Mouse (Mus musculus) kidney, adult 2 months (tissue): ENCODE measurements around the gene Slc11a2. TPM values are rescaled to one million over a fixed set of nuclear protein-coding genes. Genes with fewer than 3 reads are reported as not detected.

Experiments
- DNase-seq: peaks from one replicate; pipeline ENCODE4 v3.0.0; 2021
- H3K27ac ChIP-seq: fragments of 200-500 bp; 2 replicates; pipeline ENCODE4 v1.5.1; 2012; ENCODE audit warnings: low read depth, low read length, control low read depth, inconsistent platforms; ENCODE audit not compliant: insufficient read depth
- H3K27me3 ChIP-seq: fragments of 200-500 bp; replicated peaks from 2 replicates; pipeline ENCODE4 v1.6.1; 2012; ENCODE audit warnings: mild to moderate bottlenecking, moderate library complexity, low read length, inconsistent platforms; ENCODE audit not compliant: control insufficient read depth, insufficient read depth
- H3K36me3 ChIP-seq: fragments of 200-500 bp; 2 replicates; pipeline ENCODE4 v1.6.1; 2012; ENCODE audit warnings: mild to moderate bottlenecking, moderate library complexity, low read length, inconsistent platforms; ENCODE audit not compliant: control insufficient read depth, insufficient read depth
- H3K4me1 ChIP-seq: fragments of 200-500 bp; 2 replicates; pipeline ENCODE4 v1.6.1; 2011; ENCODE audit warnings: low read length; ENCODE audit not compliant: control insufficient read depth, insufficient read depth
- H3K4me3 ChIP-seq: fragments of 200-500 bp; 2 replicates; pipeline ENCODE4 v1.5.1; 2011; ENCODE audit warnings: mild to moderate bottlenecking, low read depth, low read length, control low read depth; ENCODE audit not compliant: insufficient read depth
- CTCF ChIP-seq: fragments of 200-500 bp; conservative IDR thresholded peaks from 2 replicates; pipeline ENCODE4 v1.5.1; 2011; ENCODE audit warnings: low read depth, mild to moderate bottlenecking, control low read depth, low read length, moderate library complexity, mixed read lengths; ENCODE audit not compliant: insufficient read depth, insufficient read length
- POLR2A ChIP-seq: fragments of 200-500 bp; IDR thresholded peaks from one replicate; pipeline ENCODE4 v1.6.1; 2011; ENCODE audit warnings: low read depth, low read length, control low read depth
- WGBS: fragments of 180-500 bp; shearing (Covaris S2); methylation state at CpG from one replicate; pipeline ENCODE4 v1.1.7; 2018; 5-methylcytosine and 5-hydroxymethylcytosine counted together
- polyA plus RNA-seq: library from polyadenylated mRNA; depleted of rRNA; stranded (reverse); fragments of >200 nt; gene quantifications from 2 replicates; pipeline ENCODE4 v1.2.3, GENCODE M21; 2012

The Slc11a2 gene
- polyA plus RNA-seq, 1 experiment = 97.1 TPM

GRCm38 (mm10) chr15:100402798-100403197, 22.1 kb downstream of the Slc11a2 start:
- TF ChIP-seq CTCF (no peak), POLR2A (no peak)
- H3K27me3 ChIP-seq = no peaks in the 10 kb centered on the region
- WGBS = 58% methylated on average over 4 of the region's 4 CpGs
- H3K27ac ChIP-seq = peak overlapping the region; percentile 72
- H3K36me3 ChIP-seq = no peaks in the 10 kb centered on the region; the same call in 1 of the 2 replicates
- peaks cover 29% of the 10 kb centered on the region for H3K4me1 ChIP-seq
- no peak for DNase-seq
- H3K4me3 ChIP-seq = peak overlapping the region; percentile 19

- Histone ChIP-seq H3K36me3 (no peaks in the 10 kb centered on the region; the same call in 1 of the 2 replicates), H3K4me3 (peak overlapping the region; percentile 19), H3K4me1 (peaks cover 29% of the 10 kb centered on the region), H3K27me3 (no peaks in the 10 kb centered on the region), H3K27ac (peak overlapping the region; percentile 72)
- TF ChIP-seq CTCF = no peak
- TF ChIP-seq POLR2A = no peak
- WGBS = 66% methylated on average over 14 of the region's 14 CpGs
- no peak for DNase-seq
Observed at GRCm38 (mm10) chr15:100402347-100402746, 22.5 kb downstream of the Slc11a2 start.

GRCm38 (mm10) chr15:100401811-100402210, 23.1 kb downstream of the Slc11a2 start:
- Histone ChIP-seq H3K4me3 (peak overlapping the region; percentile 11; the same call in 1 of the 2 replicates), H3K27ac (peak overlapping the region; percentile 8)
- peak; percentile 81 for DNase-seq

GRCm38 (mm10) chr15:100400592-100401250, 24.2 kb downstream of the Slc11a2 start:
- 41% methylated on average over 16 of the region's 16 CpGs for WGBS

More at GRCm38 (mm10) chr15:100401811-100402210, 23.1 kb downstream of the Slc11a2 start:
- H3K27me3 ChIP-seq = no peaks in the 10 kb centered on the region
- H3K4me1 ChIP-seq = peaks cover 29% of the 10 kb centered on the region
- H3K36me3 ChIP-seq = no peaks in the 10 kb centered on the region; the same call in 1 of the 2 replicates
- no peak for TF ChIP-seq POLR2A
- no peak for TF ChIP-seq CTCF
- WGBS = 70% methylated on average over 4 of the region's 4 CpGs

GRCm38 (mm10) chr15:100395561-100395960, 29.3 kb downstream of the Slc11a2 start:
- no peak overlapping the region for H3K4me3 ChIP-seq
- DNase-seq = no peak
- TF ChIP-seq CTCF (no peak), POLR2A (no peak)
- H3K36me3 ChIP-seq = peaks cover 4% of the 10 kb centered on the region; the same call in 1 of the 2 replicates
- 95% methylated on average over 3 of the region's 3 CpGs for WGBS
- peaks cover 8% of the 10 kb centered on the region; the same call in 1 of the 2 replicates for H3K4me1 ChIP-seq
- H3K27me3 ChIP-seq = no peaks in the 10 kb centered on the region
- H3K27ac ChIP-seq = no peak overlapping the region

More at GRCm38 (mm10) chr15:100400592-100401250, 24.2 kb downstream of the Slc11a2 start:
- peaks cover 24% of the 10 kb centered on the region for H3K4me1 ChIP-seq
- TF ChIP-seq CTCF (no peak), POLR2A (no peak)
- peak; percentile 91 for DNase-seq
- no peaks in the 10 kb centered on the region for H3K27me3 ChIP-seq
- no peaks in the 10 kb centered on the region; the same call in 1 of the 2 replicates for H3K36me3 ChIP-seq
- no peak overlapping the region for H3K4me3 ChIP-seq
- H3K27ac ChIP-seq = peak overlapping the region; percentile 6; the same call in 1 of the 2 replicates

- H3K36me3 ChIP-seq = peaks cover 4% of the 10 kb centered on the region; the same call in 1 of the 2 replicates
- H3K27ac ChIP-seq = no peak overlapping the region
- H3K27me3 ChIP-seq = no peaks in the 10 kb centered on the region
- H3K4me1 ChIP-seq = peaks cover 13% of the 10 kb centered on the region
- no peak overlapping the region for H3K4me3 ChIP-seq
- WGBS = 79% methylated on average over 11 of the region's 11 CpGs
- DNase-seq = no peak
- TF ChIP-seq POLR2A (no peak), CTCF (no peak)
Observed at GRCm38 (mm10) chr15:100393016-100393415, 31.9 kb downstream of the Slc11a2 start.

GRCm38 (mm10) chr15:100391599-100391998, 33.3 kb downstream of the Slc11a2 start:
- H3K36me3 ChIP-seq = peaks cover 4% of the 10 kb centered on the region; the same call in 1 of the 2 replicates
- no peak overlapping the region for H3K4me3 ChIP-seq
- no peak for DNase-seq
- TF ChIP-seq CTCF (no peak), POLR2A (no peak)
- no peaks in the 10 kb centered on the region for H3K27me3 ChIP-seq
- peaks cover 16% of the 10 kb centered on the region for H3K4me1 ChIP-seq
- no peak overlapping the region for H3K27ac ChIP-seq
- 93% methylated on average over 7 of the region's 7 CpGs for WGBS
